Mouse (Mus musculus): ENCODE results near the gene Bend3. TPM values are rescaled to one million over a fixed set of nuclear protein-coding genes. Genes with fewer than 3 reads are reported as not detected.
"Not testable (repeated sequence)": the region's sequence is repeated elsewhere in the genome, so short reads cannot be mapped to it uniquely, and the experiment has no call there.

Gene Bend3
- total RNA-seq, 2 experiments from 2014 or later = 5.5 to 5.9 TPM

DNA sequence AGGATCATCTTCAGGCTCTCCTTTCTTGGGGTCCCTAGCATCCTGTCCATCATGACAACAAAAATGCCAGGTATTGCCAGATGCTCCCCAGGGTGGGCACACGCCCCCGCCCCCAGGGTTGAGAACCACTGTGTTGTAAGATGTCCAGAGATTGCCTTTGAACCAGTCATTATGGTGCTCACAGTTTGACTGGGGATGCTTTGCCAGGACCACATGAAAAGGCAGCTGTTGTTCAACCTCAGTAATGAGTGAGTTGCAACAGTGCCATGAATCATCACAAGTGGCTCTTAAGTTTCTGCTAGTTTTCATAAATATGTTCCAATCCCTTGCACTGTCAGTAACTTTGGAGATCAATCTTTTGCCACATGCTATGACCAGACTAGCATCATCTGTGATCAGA, 41.3 kb downstream of the Bend3 start:
- no peak for DNase-seq (ENCODE audit: low spot score)
- intact Hi-C loops (cut with DNase I) = no loop called here

GRCm38 (mm10) chr10:43523931-43524330, 45.3 kb downstream of the Bend3 start, which contains the start of gene Gm9803:
Gene Gm9803 (plus strand): TSS chr10:43524084.
- intact Hi-C loops (cut with DNase I); DNase-seq (ENCODE audit: low spot score): not testable (repeated sequence)

DNA sequence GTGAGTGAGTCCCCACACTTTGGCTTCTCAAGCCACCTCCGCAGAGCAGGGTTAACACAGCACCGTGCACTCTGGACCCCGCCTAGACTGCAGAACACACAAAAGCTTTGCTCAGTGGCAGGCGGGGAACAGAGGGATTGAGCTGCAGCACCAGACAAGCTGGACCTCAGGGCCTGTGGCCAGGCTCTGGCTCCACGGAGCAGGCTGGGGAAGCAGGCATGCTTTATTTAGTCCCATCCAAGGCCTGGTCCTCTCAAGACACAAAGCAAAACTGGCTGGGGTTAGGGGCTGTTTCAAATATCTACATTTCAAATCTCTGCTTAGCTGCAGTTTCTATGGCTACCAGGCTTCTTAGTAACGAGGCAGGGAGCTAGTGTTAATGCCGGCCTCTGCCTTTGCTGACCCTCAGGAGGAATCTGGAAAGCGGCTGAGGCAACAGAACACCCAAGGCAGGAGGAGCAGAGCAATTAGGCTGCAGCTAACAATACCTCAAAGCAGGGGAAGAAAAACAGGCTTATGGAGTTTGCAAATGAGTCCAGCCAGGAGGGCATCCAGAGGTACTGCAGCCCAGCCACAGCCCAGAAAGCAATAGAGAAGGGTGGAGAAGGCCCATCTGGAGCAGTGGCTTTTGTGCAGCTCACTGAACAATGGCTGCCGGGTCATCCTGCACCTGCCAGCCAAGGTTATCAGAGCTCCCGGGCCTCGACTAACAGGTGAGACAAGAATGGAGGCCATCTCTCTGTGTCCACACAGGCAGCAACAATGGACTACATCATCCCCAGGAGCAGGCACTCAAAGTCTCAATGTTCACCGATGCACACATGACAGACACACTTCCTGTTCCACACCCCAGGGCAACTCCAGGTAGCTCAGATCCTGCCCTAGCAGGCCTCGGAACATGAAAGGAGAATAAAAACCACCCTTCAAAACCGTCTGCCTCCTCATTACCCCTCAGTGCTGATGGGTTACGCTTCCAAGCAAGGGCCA, 48.9 kb downstream of the Bend3 start:
- DNase-seq (ENCODE audit: low spot score) = no peak
- intact Hi-C loops (cut with DNase I) = no loop called here

DNA sequence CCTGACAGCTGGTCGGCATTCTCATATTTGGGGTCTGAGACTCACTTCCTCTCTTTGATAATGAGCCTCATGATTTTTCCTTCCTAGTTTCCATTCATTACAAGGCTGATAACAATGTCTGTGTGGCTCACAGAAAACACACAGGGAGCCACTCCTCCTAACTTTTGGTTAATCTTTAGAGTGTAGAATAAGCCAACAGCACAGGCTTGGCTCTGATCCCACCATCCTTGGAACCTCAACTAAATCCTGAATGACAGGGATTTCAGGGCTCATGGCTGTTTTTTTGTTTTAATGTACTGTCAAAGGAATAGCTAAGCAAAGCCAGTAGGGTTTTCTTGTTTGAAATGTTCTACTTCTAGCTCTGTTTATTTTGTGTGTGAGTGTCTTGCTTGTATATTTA, 55.8 kb downstream of the Bend3 start:
- DNase-seq (ENCODE audit: low spot score) = no peak
- intact Hi-C loops (cut with DNase I) = no loop called here

DNA sequence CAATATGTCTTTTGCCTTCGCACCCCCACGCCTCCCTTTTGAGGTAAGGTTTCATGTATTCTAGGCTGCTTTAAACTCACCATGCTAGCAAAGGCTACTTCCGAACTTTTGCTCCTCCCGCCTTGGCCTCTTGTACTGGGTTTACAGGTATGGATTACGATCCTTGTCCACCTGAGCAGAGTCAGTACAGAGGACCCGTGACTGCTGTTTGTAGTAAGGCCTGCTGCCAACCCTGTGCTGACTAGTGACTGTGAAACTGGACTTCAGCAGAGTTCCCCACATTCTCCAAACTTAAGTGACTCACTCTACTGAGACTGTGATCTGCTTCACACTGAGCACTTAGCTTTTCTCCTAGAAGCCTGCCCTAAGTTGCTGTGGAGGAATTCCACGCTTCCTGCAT, 59.0 kb downstream of the Bend3 start:
- intact Hi-C loops (cut with DNase I) = loop anchor here (5.0 kb wide), 1 partner anchor 45 kb away; no protein-coding TSS in a partner anchor

GRCm38 (mm10) chr10:43538831-43539230, 60.2 kb downstream of the Bend3 start:
- DNase-seq (ENCODE audit: low spot score) = no peak
- intact Hi-C loops (cut with DNase I) = loop anchor here (5.0 kb wide), 1 partner anchor 47 kb away; no protein-coding TSS in a partner anchor

More for the DNA sequence above, 59.0 kb downstream of the Bend3 start:
- no peak for DNase-seq (ENCODE audit: low spot score)

DNA sequence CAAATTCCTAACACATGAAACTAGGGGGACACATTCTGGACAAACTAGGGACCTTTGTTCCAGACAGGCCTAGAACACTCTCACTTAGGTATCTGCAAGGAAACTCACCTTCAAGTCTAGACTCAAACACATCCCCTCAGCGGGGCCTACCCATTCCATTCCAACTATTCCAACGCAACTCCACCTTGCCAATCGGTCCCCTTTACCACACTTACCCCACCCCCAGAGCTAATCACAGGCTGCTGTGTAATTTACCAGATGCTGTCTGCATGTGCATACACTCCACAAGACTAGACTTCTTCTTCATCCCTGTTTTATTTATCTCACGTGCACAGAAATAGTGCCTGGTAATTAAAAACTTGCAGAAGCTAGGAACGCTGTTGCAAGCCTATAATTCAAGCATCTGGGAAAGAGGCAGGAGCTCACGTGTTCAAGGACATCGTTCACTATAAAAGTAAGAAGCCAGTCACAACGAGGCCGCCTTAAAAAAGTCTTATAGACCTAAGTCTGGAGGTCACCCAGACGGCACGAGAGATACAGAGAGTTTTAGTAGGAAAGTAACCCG, 61.2 kb downstream of the Bend3 start:
- intact Hi-C loops (cut with DNase I) = loop anchor here (2.0 to 5.0 kb wide), 3 partner anchors 48 to 778 kb away; partner anchors contain the start of gene Sec63
- no peak for DNase-seq (ENCODE audit: low spot score)

GRCm38 (mm10) chr10:43540442-43541152, 62.0 kb downstream of the Bend3 start, which contains the start of gene 1700021F05Rik:
Gene 1700021F05Rik (minus strand): TSS chr10:43540994.
- DNase-seq (ENCODE audit: low spot score) = peak; percentile 90
- intact Hi-C loops (cut with DNase I) = loop anchor here (2.0 to 5.0 kb wide), 2 partner anchors 60 to 778 kb away; partner anchors contain the start of gene Sec63

DNA sequence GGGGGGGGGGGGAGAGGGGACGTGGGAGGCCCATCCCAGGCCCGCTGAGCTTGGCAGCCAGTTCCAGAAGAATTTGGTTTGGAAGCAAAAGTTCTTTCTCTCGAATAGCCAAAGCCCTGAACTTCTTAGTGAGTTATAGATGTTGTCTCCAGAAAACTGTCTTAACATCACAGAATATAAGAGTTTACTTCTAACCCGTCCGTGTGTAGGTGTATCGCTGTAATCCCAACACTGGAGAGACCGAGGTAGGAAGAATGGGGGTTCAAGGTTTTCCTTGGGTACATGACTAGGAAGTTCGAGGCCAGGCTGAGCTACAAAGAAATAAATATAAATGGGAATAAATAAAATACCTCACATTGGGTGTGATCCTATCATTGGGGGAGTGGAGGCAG, 62.5 kb downstream of the Bend3 start:
- intact Hi-C loops (cut with DNase I) = loop anchor here (2.0 to 5.0 kb wide), 2 partner anchors 60 to 779 kb away; partner anchors contain the start of gene Sec63
- no peak for DNase-seq (ENCODE audit: low spot score)

DNA sequence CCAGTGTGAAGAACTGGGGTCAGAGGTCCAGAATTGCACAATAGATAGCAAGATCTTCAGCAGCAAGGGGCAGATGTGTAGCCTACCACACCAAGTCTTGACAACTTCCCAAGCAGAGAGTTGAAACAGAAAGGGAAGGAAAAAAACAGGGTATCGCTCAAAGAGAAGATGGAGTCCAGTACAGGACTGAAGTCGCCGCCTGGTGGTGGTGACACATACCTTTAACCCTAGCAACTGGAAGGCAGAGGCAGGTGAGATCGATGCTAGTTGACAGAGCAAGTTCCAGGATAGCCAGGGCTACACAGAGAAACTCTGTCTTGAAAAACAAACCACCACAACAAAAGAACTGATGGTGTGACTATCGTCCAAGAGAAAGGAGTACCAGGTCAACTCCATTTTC, 70.8 kb downstream of the Bend3 start:
- DNase-seq (ENCODE audit: low spot score) = no peak
- intact Hi-C loops (cut with DNase I) = no loop called here

DNA sequence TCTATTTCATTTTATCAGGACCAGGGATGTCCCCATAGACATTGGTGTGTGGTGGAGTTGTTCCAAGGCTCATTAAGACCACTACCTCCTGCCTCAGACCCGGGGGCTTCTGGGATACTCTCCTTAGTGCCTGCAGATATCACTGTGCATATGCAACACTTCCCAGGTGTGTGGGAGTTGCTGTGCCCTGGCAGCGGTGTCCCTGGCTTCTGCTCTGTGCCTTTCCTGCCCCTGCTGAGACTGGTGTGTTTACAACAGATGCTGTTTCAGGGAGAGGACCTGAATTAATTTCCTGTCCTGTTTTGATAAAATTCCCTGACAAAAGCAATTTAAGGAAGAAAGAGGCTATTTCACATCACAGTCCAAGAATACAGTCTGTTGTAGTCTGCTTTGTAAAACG, 72.3 kb downstream of the Bend3 start:
- DNase-seq (ENCODE audit: low spot score) = no peak
- intact Hi-C loops (cut with DNase I) = no loop called here

DNA sequence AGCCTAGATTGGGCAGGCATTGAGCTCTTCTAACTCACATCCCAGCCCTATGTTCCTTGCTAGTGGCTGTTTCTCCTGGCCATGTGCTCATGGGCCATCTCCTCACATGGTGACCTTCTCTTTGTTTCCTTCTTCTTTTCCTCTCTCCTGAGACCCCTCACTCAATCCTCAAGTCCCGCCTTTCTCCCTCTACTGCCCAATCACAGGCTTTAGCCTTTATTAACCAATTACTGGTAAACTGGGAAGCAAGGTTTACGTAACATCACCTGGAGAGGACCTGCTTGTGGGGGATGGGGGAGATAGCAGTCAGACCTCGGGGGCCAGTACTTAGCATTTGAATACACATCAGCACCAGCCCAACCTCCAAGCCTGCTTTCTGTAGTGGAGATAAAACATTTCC, 72.8 kb downstream of the Bend3 start:
- intact Hi-C loops (cut with DNase I) = no loop called here
- DNase-seq (ENCODE audit: low spot score) = no peak

- intact Hi-C loops (cut with DNase I) = no loop called here
- DNase-seq (ENCODE audit: low spot score) = no peak
Measured at GRCm38 (mm10) chr10:43557630-43558165, 79.1 kb downstream of the Bend3 start.

DNA sequence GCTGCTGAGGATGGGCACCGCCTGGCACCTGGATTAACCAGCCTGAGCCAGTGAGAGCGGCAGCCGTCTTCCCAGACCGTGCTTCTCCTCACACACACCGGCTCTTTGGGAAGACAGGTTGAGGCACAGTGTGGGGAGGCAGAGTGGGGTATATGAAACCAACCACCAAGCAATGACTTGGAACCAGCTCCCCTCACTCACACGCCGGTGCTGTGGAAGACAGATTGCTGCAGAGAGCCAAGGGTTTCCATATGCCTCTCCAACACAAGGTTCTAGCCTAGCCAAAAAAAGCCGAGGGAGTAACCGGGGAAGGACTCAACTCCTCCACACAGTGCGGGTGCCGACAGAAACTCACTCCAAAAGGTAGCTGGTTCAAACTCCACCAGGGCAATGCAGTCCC, 80.7 kb downstream of the Bend3 start:
- no peak for DNase-seq (ENCODE audit: low spot score)
- intact Hi-C loops (cut with DNase I) = no loop called here

GRCm38 (mm10) chr10:43560765-43561164, 82.1 kb downstream of the Bend3 start:
- intact Hi-C loops (cut with DNase I) = no loop called here
- DNase-seq (ENCODE audit: low spot score) = no peak

- no peak for DNase-seq (ENCODE audit: low spot score)
- intact Hi-C loops (cut with DNase I) = no loop called here
Measured at GRCm38 (mm10) chr10:43561311-43561710, 82.7 kb downstream of the Bend3 start.
